Mouse (Mus musculus): ENCODE results near the gene Zhx3. TPM values are rescaled to one million over a fixed set of nuclear protein-coding genes. Genes with fewer than 3 reads are reported as not detected.

The Zhx3 gene
- polyA plus RNA-seq, 1 experiment from 2014 or later, result 7.6 TPM

Other genes starting within 250 kb of the Zhx3 start
- 96.6 and 107 TPM in 2 replicates for gene Top1, start 227.1 kb downstream of the Zhx3 start, polyA plus RNA-seq (2016; fragmentation: Nextera tagmentation; extraction: Ambion mirVana)
- gene Plcg1, start 141.7 kb downstream of the Zhx3 start, polyA plus RNA-seq (2016; fragmentation: Nextera tagmentation; extraction: Ambion mirVana), result 76.7 and 93.9 TPM in 2 replicates
- gene Lpin3, start 7.7 kb upstream of the Zhx3 start, polyA plus RNA-seq (2016; fragmentation: Nextera tagmentation; extraction: Ambion mirVana), result 0.90 and 1.6 TPM in 2 replicates
- gene Emilin3, start 39.3 kb upstream of the Zhx3 start, polyA plus RNA-seq (2016; fragmentation: Nextera tagmentation; extraction: Ambion mirVana), result 2.6 and 4.9 TPM in 2 replicates
- gene Chd6, start 236.1 kb upstream of the Zhx3 start, polyA plus RNA-seq (2016; fragmentation: Nextera tagmentation; extraction: Ambion mirVana), result 27.4 and 34.6 TPM in 2 replicates